Mouse (Mus musculus): ENCODE measurements at regions not wholly inside any gene's neighbourhood (a gene's known extent, or its start where the extent isn't known, plus 50 kb on each side); places are given as distances from the start of the nearest gene placed in this dataset.

DNA sequence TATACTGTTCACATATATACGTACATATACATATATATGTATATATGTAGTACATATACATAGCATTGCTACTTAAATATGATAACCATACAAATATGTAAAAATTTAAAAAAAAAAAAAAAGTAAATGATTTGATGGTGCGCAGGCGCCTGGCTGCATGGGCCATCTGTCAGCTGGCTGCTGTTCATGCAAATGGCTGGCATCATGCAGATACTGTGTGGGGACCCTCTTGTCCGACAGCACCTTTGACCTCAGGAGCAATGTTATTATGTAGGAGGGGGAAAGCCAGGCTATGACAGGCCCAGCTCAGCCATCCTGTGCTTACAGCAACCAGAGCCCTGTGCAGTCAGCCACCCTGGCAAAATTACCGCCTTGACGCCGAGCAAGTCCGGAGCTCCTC is 65.1 kb upstream of the Tnrc6c start:
- no peak for DNase-seq (ENCODE audit: low read depth, low spot score)

DNA sequence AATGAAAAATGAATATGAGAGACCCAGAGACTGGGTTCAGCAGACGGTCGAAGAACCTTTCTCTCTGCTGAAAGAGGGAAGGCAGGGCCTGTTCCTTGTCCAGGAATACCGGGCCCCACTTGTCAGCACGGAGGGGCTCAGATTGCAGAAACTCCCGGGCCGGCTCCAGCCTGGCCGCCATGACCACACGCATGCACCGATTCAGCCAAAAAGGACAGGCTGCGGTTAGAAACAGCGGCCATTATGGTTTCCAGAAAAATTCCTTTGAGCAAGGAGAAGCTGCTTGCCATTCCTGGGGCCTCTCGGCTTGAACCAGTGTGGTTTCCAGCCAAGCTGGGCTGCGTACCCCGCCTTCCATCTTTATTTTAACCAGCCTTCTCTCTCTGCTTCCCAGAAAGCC is 64.7 kb upstream of the Tnrc6c start:
- DNase-seq (ENCODE audit: low read depth, low spot score) = no peak

DNA sequence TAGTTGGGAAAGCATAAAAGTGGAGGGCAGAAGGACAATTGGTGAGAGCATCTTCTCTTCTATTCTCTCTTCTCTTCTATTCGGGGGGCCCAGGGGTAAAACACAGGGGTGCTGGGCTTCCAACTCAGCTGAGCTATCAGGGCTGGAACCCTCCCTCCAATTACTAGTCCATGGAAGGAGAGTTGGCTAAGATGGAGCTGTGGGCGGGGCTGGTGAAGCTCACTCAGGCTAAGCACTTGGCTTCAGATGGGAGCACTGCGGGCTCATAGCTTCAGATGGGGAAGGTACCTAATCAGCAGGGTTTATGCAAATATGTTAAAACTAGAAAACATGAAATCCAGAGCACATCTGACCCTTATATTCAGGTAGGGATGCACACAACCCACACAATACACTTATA is 61.5 kb upstream of the Tnrc6c start:
- no peak for DNase-seq (ENCODE audit: low read depth, low spot score)

DNA sequence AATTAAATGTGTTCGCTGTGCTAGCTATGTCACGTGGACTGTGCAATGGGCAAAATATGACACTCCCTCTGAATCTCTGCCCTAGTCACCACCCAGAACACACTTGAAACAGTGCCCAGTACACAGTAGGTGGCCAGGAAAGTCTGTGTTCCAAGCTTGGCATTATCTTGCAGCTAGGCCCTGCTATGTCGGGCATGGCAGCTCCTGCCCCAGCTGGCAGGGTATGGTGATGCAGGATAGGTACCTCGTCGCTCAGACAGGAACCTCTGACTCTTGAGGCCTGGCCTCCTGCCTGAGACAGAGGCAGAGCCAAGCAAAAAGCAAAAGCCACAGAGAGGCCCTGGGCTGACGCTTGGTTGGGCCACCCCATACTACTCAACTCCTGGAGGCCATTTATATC is 57.9 kb upstream of the Tnrc6c start:
- peak; percentile 47 for DNase-seq (ENCODE audit: low read depth, low spot score)

DNA sequence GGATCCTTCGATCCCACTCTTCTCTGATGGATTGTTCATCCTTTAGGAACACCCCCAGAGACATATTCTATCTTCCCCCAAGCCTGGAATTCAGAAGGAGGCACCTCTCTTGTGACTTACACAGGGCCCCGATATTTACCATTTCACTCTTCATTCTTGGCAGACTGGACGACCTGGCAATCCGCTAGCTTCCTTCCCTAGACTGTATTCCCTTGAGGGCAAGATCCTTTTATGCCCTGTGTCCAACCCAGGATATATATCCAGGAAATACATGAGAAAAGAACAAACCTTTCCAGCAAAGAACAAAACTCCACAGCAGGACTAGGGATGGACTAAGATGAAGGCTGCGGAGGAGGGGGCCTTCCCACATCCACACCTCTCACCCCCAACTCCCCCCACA is 56.3 kb upstream of the Tnrc6c start:
- DNase-seq (ENCODE audit: low read depth, low spot score) = no peak

DNA sequence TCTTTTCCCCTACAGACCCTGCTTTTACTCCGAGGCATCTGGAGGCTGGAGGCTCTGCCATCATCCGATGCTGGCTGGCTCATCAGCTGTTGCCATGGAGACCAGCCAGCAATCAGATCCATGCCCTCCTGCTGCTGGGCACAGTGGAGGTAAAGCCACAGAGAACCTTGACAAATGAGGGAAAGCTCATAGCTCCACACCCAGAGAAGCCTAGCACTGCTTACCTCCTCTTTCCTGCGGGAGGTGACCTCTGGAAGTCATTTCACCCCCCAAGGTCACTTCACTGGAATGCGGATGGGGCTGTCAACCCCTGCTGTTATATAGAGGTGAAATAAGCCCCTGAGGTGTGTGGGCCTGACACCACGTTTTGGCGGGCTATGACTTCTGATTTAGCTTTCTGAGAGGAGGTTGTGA is 55.9 kb upstream of the Tnrc6c start:
- DNase-seq (ENCODE audit: low read depth, low spot score) = no peak

DNA sequence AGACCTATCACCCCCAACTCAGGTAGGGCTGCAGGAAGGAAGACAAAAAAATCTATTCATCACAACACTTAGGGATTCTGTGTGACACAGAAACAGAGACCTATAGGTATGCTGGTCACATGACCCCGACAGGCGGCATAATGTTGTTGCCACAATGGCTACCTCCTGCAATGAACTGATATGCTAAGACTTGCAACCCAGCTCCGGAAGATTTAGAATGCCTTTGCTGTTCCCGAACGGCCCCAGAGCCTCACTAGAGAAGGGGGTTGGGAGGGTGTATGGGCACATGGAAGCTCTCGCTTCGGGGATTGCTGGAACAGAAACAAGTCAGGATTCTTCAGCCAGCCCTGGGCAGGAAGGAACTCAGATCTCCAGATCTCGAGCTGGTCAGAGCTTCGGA is 55.5 kb upstream of the Tnrc6c start:
- DNase-seq (ENCODE audit: low read depth, low spot score) = no peak

DNA sequence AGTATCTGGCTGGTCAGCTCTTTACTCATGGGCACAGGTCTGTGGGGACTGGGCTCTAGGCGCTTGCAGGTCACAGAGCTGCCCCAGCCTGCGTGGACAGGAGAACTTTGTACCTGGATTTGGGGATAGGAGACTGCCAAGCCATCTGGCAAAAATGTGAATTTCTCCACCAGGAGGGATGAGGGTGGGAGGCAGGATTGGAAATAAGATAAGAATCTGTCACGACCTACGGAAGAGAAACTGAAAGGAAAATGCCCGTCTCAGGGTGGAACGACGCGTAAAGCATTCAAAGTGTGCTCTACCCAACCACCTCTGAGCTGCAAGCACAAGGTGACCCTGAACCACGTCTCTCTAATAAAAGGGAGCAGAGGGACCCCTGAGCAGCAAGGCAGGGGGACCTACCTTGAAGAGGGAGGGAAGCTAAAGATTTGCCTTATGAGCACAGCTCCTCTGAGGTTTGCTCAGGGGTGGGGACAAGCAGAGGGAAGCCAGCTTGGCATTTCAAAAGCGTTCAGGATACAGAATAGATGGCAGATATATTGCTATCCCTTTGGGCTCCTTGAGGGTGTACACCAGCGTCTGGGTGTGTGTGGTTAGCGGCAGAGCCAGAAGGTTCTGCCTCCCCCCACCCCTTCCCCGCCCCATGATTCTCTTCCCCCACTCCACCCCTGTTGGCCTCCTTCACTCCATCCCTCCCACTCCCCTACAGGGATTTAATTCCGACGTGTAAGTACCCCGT is 54.9 kb upstream of the Tnrc6c start:
- DNase-seq (ENCODE audit: low read depth, low spot score) = no peak

DNA sequence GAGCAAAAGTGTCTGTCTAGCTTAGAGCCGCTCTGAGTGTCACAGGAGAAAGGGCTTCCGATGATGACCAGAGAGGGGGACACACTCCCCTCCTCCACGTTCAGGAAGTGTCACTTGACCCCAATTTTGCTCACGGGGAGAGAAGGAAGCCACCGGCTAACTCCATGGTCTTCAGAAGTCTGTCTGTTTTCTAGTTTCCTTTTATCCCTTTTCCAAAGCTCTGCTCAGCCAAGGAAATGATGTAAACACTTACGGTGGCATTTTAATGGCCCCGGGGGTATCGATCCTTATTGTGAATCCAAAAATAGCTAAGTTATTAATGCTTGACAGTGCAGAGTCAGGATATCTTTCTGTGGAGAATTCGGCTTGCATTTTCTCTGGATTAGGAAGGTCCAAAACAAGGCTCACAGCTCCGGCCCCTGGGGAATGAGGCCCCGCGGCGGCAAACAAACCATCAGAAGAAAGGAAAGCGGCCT is 54.3 kb upstream of the Tnrc6c start:
- DNase-seq (ENCODE audit: low read depth, low spot score) = no peak

DNA sequence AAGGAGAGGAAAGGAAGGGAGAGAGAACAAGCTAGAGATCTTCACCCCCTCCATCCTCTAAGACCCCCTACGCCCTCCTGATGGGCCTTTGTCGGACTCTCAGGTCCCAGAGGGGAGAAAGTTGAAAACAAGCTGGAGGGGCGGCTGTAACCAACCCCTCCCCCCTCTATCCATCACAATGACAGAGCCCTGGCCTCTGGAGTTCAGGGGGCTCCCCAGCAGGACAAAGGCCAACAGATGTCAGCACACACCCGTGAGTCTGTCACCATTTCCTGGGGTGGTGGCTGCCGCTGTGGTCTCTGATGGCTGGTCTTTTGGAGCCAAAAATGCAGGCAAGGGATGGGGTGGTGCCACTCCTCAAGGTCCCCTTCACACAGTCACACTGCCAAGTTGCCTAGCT is 52.9 kb upstream of the Tnrc6c start:
- DNase-seq (ENCODE audit: low read depth, low spot score) = no peak

DNA sequence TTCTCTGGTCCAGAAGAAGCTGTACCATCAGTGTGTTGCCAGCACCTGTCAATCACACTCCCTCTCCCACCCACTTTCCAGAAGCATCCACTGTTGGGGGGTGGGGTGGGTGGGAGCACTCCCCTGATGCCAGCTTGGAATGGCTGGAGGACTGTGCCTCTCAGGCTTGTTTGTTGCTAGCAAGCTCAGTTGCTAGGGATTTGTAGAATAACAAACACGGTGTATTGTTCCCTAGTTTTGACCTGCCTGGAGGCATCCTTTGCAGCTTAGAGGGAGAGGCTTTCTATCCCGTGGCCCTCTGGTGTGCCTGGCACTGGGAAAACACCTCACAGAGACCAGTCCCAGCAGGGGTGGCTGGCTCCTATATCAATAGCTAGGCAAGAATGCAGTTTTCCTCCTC is 50.1 kb upstream of the Tnrc6c start:
- DNase-seq (ENCODE audit: low read depth, low spot score) = no peak
